Mouse (Mus musculus): ENCODE measurements around the gene Clip4. TPM values are rescaled to one million over a fixed set of nuclear protein-coding genes. Genes with fewer than 3 reads are reported as not detected.

Gene Clip4
- total and polyA plus RNA-seq, 3 experiments: 0.11 TPM; not detected in 2

GRCm38 (mm10) chr17:71872976-71873375 lies 104.7 kb downstream of the Clip4 start:
- no peak for ATAC-seq (ENCODE audit: extremely low read depth, insufficient number of reproducible peaks, low FRiP score, poor library complexity, severe bottlenecking)
- Histone ChIP-seq H3K27me3 (ENCODE audit: insufficient read depth, low read length) (no peaks in the 10 kb centered on the region), H3K4me3 (ENCODE audit: low read depth, low read length) (no peak overlapping the region), H3K4me1 (ENCODE audit: insufficient read depth, low read depth, low read length) (no peaks in the 10 kb centered on the region), H3K9me3 (replicated peaks) (peaks cover 58% of the 10 kb centered on the region), H3K36me3 (replicated peaks) (no peaks in the 10 kb centered on the region)
- DNase-seq (ENCODE audit: low spot score): no peak
- no peak for TF ChIP-seq TAL1 (conservative IDR thresholded peaks at IDR 0.05; ENCODE audit: low read depth, low read length)
- no peak for TF ChIP-seq GATA2 (IDR thresholded peaks at IDR 0.05; ENCODE audit: borderline replicate concordance, low read depth, low read length)
- no peak for TF ChIP-seq GATA1 (IDR thresholded peaks at IDR 0.05; ENCODE audit: borderline replicate concordance, low read length)
- no peak for TF ChIP-seq CTCF (IDR thresholded peaks at IDR 0.05; ENCODE audit: low read depth, low read length)
- no peak for TF ChIP-seq POLR2AphosphoS5 (IDR thresholded peaks at IDR 0.05; ENCODE audit: insufficient replicate concordance, low read depth, low read length)

- Histone ChIP-seq H3K36me3 (replicated peaks) (no peaks in the 10 kb centered on the region), H3K9me3 (replicated peaks) (peaks cover 59% of the 10 kb centered on the region), H3K27me3 (ENCODE audit: insufficient read depth, low read length) (no peaks in the 10 kb centered on the region), H3K4me1 (ENCODE audit: insufficient read depth, low read depth, low read length) (no peaks in the 10 kb centered on the region), H3K4me3 (ENCODE audit: low read depth, low read length) (no peak overlapping the region)
- ATAC-seq (ENCODE audit: extremely low read depth, insufficient number of reproducible peaks, low FRiP score, poor library complexity, severe bottlenecking): no peak
- no peak for TF ChIP-seq GATA2 (IDR thresholded peaks at IDR 0.05; ENCODE audit: borderline replicate concordance, low read depth, low read length)
- no peak for DNase-seq (ENCODE audit: low spot score)
Measured at GRCm38 (mm10) chr17:71874077-71874476, 105.8 kb downstream of the Clip4 start.

- Histone ChIP-seq H3K36me3 (replicated peaks) (no peaks in the 10 kb centered on the region), H3K27me3 (ENCODE audit: insufficient read depth, low read length) (no peaks in the 10 kb centered on the region), H3K4me1 (ENCODE audit: insufficient read depth, low read depth, low read length) (no peaks in the 10 kb centered on the region), H3K4me3 (ENCODE audit: low read depth, low read length) (no peak overlapping the region), H3K9me3 (replicated peaks) (peaks cover 60% of the 10 kb centered on the region)
- TF ChIP-seq GATA2 (IDR thresholded peaks at IDR 0.05; ENCODE audit: borderline replicate concordance, low read depth, low read length) (no peak), TAL1 (conservative IDR thresholded peaks at IDR 0.05; ENCODE audit: low read depth, low read length) (no peak), GATA1 (IDR thresholded peaks at IDR 0.05; ENCODE audit: borderline replicate concordance, low read length) (no peak), CTCF (IDR thresholded peaks at IDR 0.05; ENCODE audit: low read depth, low read length) (no peak), POLR2AphosphoS5 (IDR thresholded peaks at IDR 0.05; ENCODE audit: insufficient replicate concordance, low read depth, low read length) (no peak)
- DNase-seq (ENCODE audit: low spot score) (no peak), ATAC-seq (ENCODE audit: extremely low read depth, insufficient number of reproducible peaks, low FRiP score, poor library complexity, severe bottlenecking) (no peak)
Measured at GRCm38 (mm10) chr17:71874795-71875194, 106.5 kb downstream of the Clip4 start.

GRCm38 (mm10) chr17:71875492-71875891 lies 107.2 kb downstream of the Clip4 start:
- DNase-seq (ENCODE audit: low spot score) (no peak), ATAC-seq (ENCODE audit: extremely low read depth, insufficient number of reproducible peaks, low FRiP score, poor library complexity, severe bottlenecking) (no peak)
- H3K4me3 ChIP-seq (ENCODE audit: low read depth, low read length): no peak overlapping the region
- H3K4me1 ChIP-seq (ENCODE audit: insufficient read depth, low read depth, low read length): no peaks in the 10 kb centered on the region
- H3K36me3 ChIP-seq (replicated peaks): no peaks in the 10 kb centered on the region
- no peaks in the 10 kb centered on the region for H3K27me3 ChIP-seq (ENCODE audit: insufficient read depth, low read length)
- TF ChIP-seq GATA2 (IDR thresholded peaks at IDR 0.05; ENCODE audit: borderline replicate concordance, low read depth, low read length) (no peak), TAL1 (conservative IDR thresholded peaks at IDR 0.05; ENCODE audit: low read depth, low read length) (no peak), GATA1 (IDR thresholded peaks at IDR 0.05; ENCODE audit: borderline replicate concordance, low read length) (no peak), CTCF (IDR thresholded peaks at IDR 0.05; ENCODE audit: low read depth, low read length) (no peak), POLR2AphosphoS5 (IDR thresholded peaks at IDR 0.05; ENCODE audit: insufficient replicate concordance, low read depth, low read length) (no peak)
- peaks cover 59% of the 10 kb centered on the region for H3K9me3 ChIP-seq (replicated peaks)

GRCm38 (mm10) chr17:71881369-71881768 lies 113.1 kb downstream of the Clip4 start:
- peaks cover 58% of the 10 kb centered on the region for H3K9me3 ChIP-seq (replicated peaks)
- no peaks in the 10 kb centered on the region for H3K36me3 ChIP-seq (replicated peaks)
- ATAC-seq (ENCODE audit: extremely low read depth, insufficient number of reproducible peaks, low FRiP score, poor library complexity, severe bottlenecking) (no peak), DNase-seq (ENCODE audit: low spot score) (no peak)
- no peak overlapping the region for H3K4me3 ChIP-seq (ENCODE audit: low read depth, low read length)
- TF ChIP-seq GATA1 (IDR thresholded peaks at IDR 0.05; ENCODE audit: borderline replicate concordance, low read length): no peak
- no peak for TF ChIP-seq POLR2AphosphoS5 (IDR thresholded peaks at IDR 0.05; ENCODE audit: insufficient replicate concordance, low read depth, low read length)
- no peak for TF ChIP-seq GATA2 (IDR thresholded peaks at IDR 0.05; ENCODE audit: borderline replicate concordance, low read depth, low read length)
- no peak for TF ChIP-seq CTCF (IDR thresholded peaks at IDR 0.05; ENCODE audit: low read depth, low read length)
- TF ChIP-seq TAL1 (conservative IDR thresholded peaks at IDR 0.05; ENCODE audit: low read depth, low read length): no peak
- H3K4me1 ChIP-seq (ENCODE audit: insufficient read depth, low read depth, low read length): no peaks in the 10 kb centered on the region
- H3K27me3 ChIP-seq (ENCODE audit: insufficient read depth, low read length): no peaks in the 10 kb centered on the region

- Histone ChIP-seq H3K4me3 (ENCODE audit: low read depth, low read length) (no peak overlapping the region), H3K27me3 (ENCODE audit: insufficient read depth, low read length) (no peaks in the 10 kb centered on the region), H3K4me1 (ENCODE audit: insufficient read depth, low read depth, low read length) (no peaks in the 10 kb centered on the region), H3K9me3 (replicated peaks) (peaks cover 81% of the 10 kb centered on the region), H3K36me3 (replicated peaks) (no peaks in the 10 kb centered on the region)
- ATAC-seq (ENCODE audit: extremely low read depth, insufficient number of reproducible peaks, low FRiP score, poor library complexity, severe bottlenecking) (no peak), DNase-seq (ENCODE audit: low spot score) (no peak)
- TF ChIP-seq TAL1 (conservative IDR thresholded peaks at IDR 0.05; ENCODE audit: low read depth, low read length) (no peak), GATA2 (IDR thresholded peaks at IDR 0.05; ENCODE audit: borderline replicate concordance, low read depth, low read length) (no peak), GATA1 (IDR thresholded peaks at IDR 0.05; ENCODE audit: borderline replicate concordance, low read length) (no peak), POLR2AphosphoS5 (IDR thresholded peaks at IDR 0.05; ENCODE audit: insufficient replicate concordance, low read depth, low read length) (no peak), CTCF (IDR thresholded peaks at IDR 0.05; ENCODE audit: low read depth, low read length) (no peak)
Measured at GRCm38 (mm10) chr17:71909107-71909506, 140.8 kb downstream of the Clip4 start.

GRCm38 (mm10) chr17:71913188-71913587 lies 144.9 kb downstream of the Clip4 start:
- H3K4me3 ChIP-seq (ENCODE audit: low read depth, low read length): no peak overlapping the region
- H3K4me1 ChIP-seq (ENCODE audit: insufficient read depth, low read depth, low read length): no peaks in the 10 kb centered on the region
- TF ChIP-seq TAL1 (conservative IDR thresholded peaks at IDR 0.05; ENCODE audit: low read depth, low read length): no peak
- TF ChIP-seq POLR2AphosphoS5 (IDR thresholded peaks at IDR 0.05; ENCODE audit: insufficient replicate concordance, low read depth, low read length): no peak
- no peak for TF ChIP-seq CTCF (IDR thresholded peaks at IDR 0.05; ENCODE audit: low read depth, low read length)
- no peak for TF ChIP-seq GATA1 (IDR thresholded peaks at IDR 0.05; ENCODE audit: borderline replicate concordance, low read length)
- TF ChIP-seq GATA2 (IDR thresholded peaks at IDR 0.05; ENCODE audit: borderline replicate concordance, low read depth, low read length): no peak
- H3K36me3 ChIP-seq (replicated peaks): no peaks in the 10 kb centered on the region
- no peak for ATAC-seq (ENCODE audit: extremely low read depth, insufficient number of reproducible peaks, low FRiP score, poor library complexity, severe bottlenecking)
- DNase-seq (ENCODE audit: low spot score): no peak
- peaks cover 80% of the 10 kb centered on the region for H3K9me3 ChIP-seq (replicated peaks)
- H3K27me3 ChIP-seq (ENCODE audit: insufficient read depth, low read length): no peaks in the 10 kb centered on the region
